Mouse (Mus musculus) forebrain, embryonic 16.5 days (tissue): ENCODE results near the gene Tead1. TPM values are rescaled to one million over a fixed set of nuclear protein-coding genes. Genes with fewer than 3 reads are reported as not detected.

ENCODE experiments used
- ATAC-seq: fragments of 200-750 bp; cut with Nextera tagmentation; 2 replicates; pipeline ENCODE4 v1.8.0; 2017; ENCODE audit warnings: mild to moderate bottlenecking, moderate library complexity
- H3K27ac ChIP-seq: fragments of 300-500 bp; sonication (generic); 2 replicates; pipeline ENCODE4 v1.5.1; 2014; ENCODE audit warnings: low read length, control low read depth
- H3K27me3 ChIP-seq: fragments of 300-500 bp; sonication (generic); replicated peaks from 2 replicates; pipeline ENCODE4 v1.6.1; 2014; ENCODE audit warnings: low read length; ENCODE audit not compliant: control insufficient read depth, insufficient read depth
- H3K36me3 ChIP-seq: fragments of 300-500 bp; sonication (generic); 2 replicates; pipeline ENCODE4 v1.6.1; 2014; ENCODE audit not compliant: control insufficient read depth, insufficient read depth
- H3K4me1 ChIP-seq: fragments of 300-500 bp; sonication (generic); replicated peaks from 2 replicates; pipeline ENCODE4 v1.6.1; 2014; ENCODE audit warnings: low read length; ENCODE audit not compliant: control insufficient read depth, insufficient read depth
- H3K4me2 ChIP-seq: fragments of 300-500 bp; sonication (generic); 2 replicates; pipeline ENCODE4 v1.6.1; 2014; ENCODE audit warnings: mild to moderate bottlenecking, low read length, control low read depth
- H3K4me3 ChIP-seq: fragments of 300-500 bp; sonication (generic); replicated peaks from 2 replicates; pipeline ENCODE4 v1.5.1; 2014; ENCODE audit warnings: mild to moderate bottlenecking, low read length, control low read depth
- H3K9ac ChIP-seq: fragments of 300-500 bp; sonication (generic); replicated peaks from 2 replicates; pipeline ENCODE4 v1.6.1; 2014; ENCODE audit warnings: low read depth, low read length, control low read depth
- H3K9me3 ChIP-seq: fragments of 300-500 bp; sonication (generic); 2 replicates; pipeline ENCODE4 v1.6.1; 2016; ENCODE audit warnings: low read length; ENCODE audit not compliant: control insufficient read depth
- WGBS: fragments of 180-500 bp; shearing (Covaris S2); extraction: QIAGEN DNeasy Blood & Tissue Kit; methylation state at CpG from one replicate; pipeline ENCODE4 v1.1.7; 2014; 5-methylcytosine and 5-hydroxymethylcytosine counted together
- polyA plus RNA-seq: library from polyadenylated mRNA; unstranded; fragments of >200 nt; fragmentation: Nextera tagmentation; extraction: Ambion mirVana; gene quantifications from 2 replicates; pipeline ENCODE4 v1.2.1, GENCODE M21; 2015

Tead1 gene
- polyA plus RNA-seq, 1 experiment from 2014 or later = 17.6 TPM

GRCm38 (mm10) chr7:112789693-112790092, 110.6 kb downstream of the Tead1 start:
- H3K9me3 ChIP-seq = no peaks in the 10 kb centered on the region
- H3K27me3 ChIP-seq = no peaks in the 10 kb centered on the region
- no peak overlapping the region for H3K9ac ChIP-seq
- H3K27ac ChIP-seq = no peak overlapping the region
- WGBS = 79% methylated on average over 4 of the region's 4 CpGs
- no peak for ATAC-seq
- H3K4me1 ChIP-seq = peaks cover 45% of the 10 kb centered on the region
- H3K4me3 ChIP-seq = no peak overlapping the region
- no peaks in the 10 kb centered on the region for H3K36me3 ChIP-seq
- H3K4me2 ChIP-seq = no peak overlapping the region

GRCm38 (mm10) chr7:112790334-112790733, 111.2 kb downstream of the Tead1 start:
- Histone ChIP-seq H3K4me2 (no peak overlapping the region), H3K27ac (no peak overlapping the region), H3K27me3 (no peaks in the 10 kb centered on the region), H3K4me1 (peaks cover 47% of the 10 kb centered on the region), H3K4me3 (no peak overlapping the region), H3K36me3 (no peaks in the 10 kb centered on the region), H3K9ac (no peak overlapping the region), H3K9me3 (no peaks in the 10 kb centered on the region)
- 74% methylated on average over 2 of the region's 2 CpGs for WGBS
- ATAC-seq = no peak

GRCm38 (mm10) chr7:112792679-112793078, 113.6 kb downstream of the Tead1 start:
- Histone ChIP-seq H3K4me1 (peaks cover 30% of the 10 kb centered on the region), H3K9ac (no peak overlapping the region), H3K27me3 (no peaks in the 10 kb centered on the region), H3K4me3 (no peak overlapping the region), H3K36me3 (no peaks in the 10 kb centered on the region), H3K9me3 (no peaks in the 10 kb centered on the region), H3K27ac (no peak overlapping the region), H3K4me2 (no peak overlapping the region)
- no peak for ATAC-seq
- 75% methylated on average over 6 of the region's 6 CpGs for WGBS

- ATAC-seq = peak; percentile 17; the same call in 1 of the 2 replicates
These were observed 114.8 kb downstream of the Tead1 start for GRCm38 (mm10) chr7:112793903-112794302.

GRCm38 (mm10) chr7:112794481-112794880, 115.4 kb downstream of the Tead1 start:
- Histone ChIP-seq H3K9ac (no peak overlapping the region), H3K36me3 (no peaks in the 10 kb centered on the region), H3K27me3 (no peaks in the 10 kb centered on the region), H3K4me3 (no peak overlapping the region), H3K4me2 (no peak overlapping the region), H3K27ac (no peak overlapping the region), H3K9me3 (no peaks in the 10 kb centered on the region), H3K4me1 (peaks cover 14% of the 10 kb centered on the region)
- WGBS = 0% methylated on average over 1 of the region's 2 CpGs
- ATAC-seq = peak; percentile 39

More at GRCm38 (mm10) chr7:112793903-112794302, 114.8 kb downstream of the Tead1 start:
- H3K4me2 ChIP-seq = no peak overlapping the region
- WGBS = 51% methylated on average over 7 of the region's 7 CpGs
- no peaks in the 10 kb centered on the region for H3K36me3 ChIP-seq
- no peaks in the 10 kb centered on the region for H3K27me3 ChIP-seq
- 0 out of 2 replicates have a peak overlapping the region, but pooled peaks have one; percentile 20 for H3K9ac ChIP-seq
- peaks cover 18% of the 10 kb centered on the region for H3K4me1 ChIP-seq
- H3K27ac ChIP-seq = no peak overlapping the region
- no peak overlapping the region for H3K4me3 ChIP-seq
- H3K9me3 ChIP-seq = no peaks in the 10 kb centered on the region

GRCm38 (mm10) chr7:112797526-112798321, 118.6 kb downstream of the Tead1 start:
- no peak overlapping the region for H3K9ac ChIP-seq
- no peaks in the 10 kb centered on the region for H3K36me3 ChIP-seq
- no peak overlapping the region for H3K4me2 ChIP-seq
- no peak for ATAC-seq
- H3K4me3 ChIP-seq = no peak overlapping the region
- no peaks in the 10 kb centered on the region for H3K27me3 ChIP-seq
- H3K4me1 ChIP-seq = peaks cover 23% of the 10 kb centered on the region
- WGBS = 81% methylated on average over 8 of the region's 8 CpGs
- no peaks in the 10 kb centered on the region for H3K9me3 ChIP-seq
- H3K27ac ChIP-seq = no peak overlapping the region

GRCm38 (mm10) chr7:112801706-112802105, 122.6 kb downstream of the Tead1 start:
- no peak overlapping the region for H3K4me2 ChIP-seq
- peaks cover 12% of the 10 kb centered on the region for H3K4me1 ChIP-seq
- 34% methylated on average over 8 of the region's 8 CpGs for WGBS
- no peaks in the 10 kb centered on the region for H3K36me3 ChIP-seq
- H3K9me3 ChIP-seq = no peaks in the 10 kb centered on the region
- no peak overlapping the region for H3K4me3 ChIP-seq
- H3K27ac ChIP-seq = no peak overlapping the region
- ATAC-seq = no peak
- H3K9ac ChIP-seq = no peak overlapping the region
- H3K27me3 ChIP-seq = no peaks in the 10 kb centered on the region

- H3K4me1 ChIP-seq = peaks cover 25% of the 10 kb centered on the region
- no peak overlapping the region for H3K4me3 ChIP-seq
- no peaks in the 10 kb centered on the region for H3K9me3 ChIP-seq
- H3K27me3 ChIP-seq = no peaks in the 10 kb centered on the region
- H3K9ac ChIP-seq = peak overlapping the region; percentile 19; the same call in 1 of the 2 replicates
- peak overlapping the region; percentile 37 for H3K4me2 ChIP-seq
- 47% methylated on average over 2 of the region's 2 CpGs for WGBS
- ATAC-seq = 0 out of 2 replicates have a peak, but pooled peaks have one; percentile 24
- H3K36me3 ChIP-seq = no peaks in the 10 kb centered on the region
- peak overlapping the region; percentile 59 for H3K27ac ChIP-seq
These were observed 127.7 kb downstream of the Tead1 start for GRCm38 (mm10) chr7:112806718-112807400.

- Histone ChIP-seq H3K4me3 (no peak overlapping the region), H3K27me3 (no peaks in the 10 kb centered on the region), H3K4me2 (peak overlapping the region; percentile 37), H3K4me1 (peaks cover 20% of the 10 kb centered on the region), H3K9ac (peak overlapping the region; percentile 19; the same call in 1 of the 2 replicates), H3K9me3 (no peaks in the 10 kb centered on the region), H3K36me3 (no peaks in the 10 kb centered on the region), H3K27ac (peak overlapping the region; percentile 59)
- WGBS = 3% methylated on average over 6 of the region's 6 CpGs
- peak; percentile 54; the same call in 1 of the 2 replicates for ATAC-seq
These were observed 128.3 kb downstream of the Tead1 start for GRCm38 (mm10) chr7:112807401-112807751.
